Mouse (Mus musculus) stomach, postnatal 0 days (tissue): ENCODE measurements at regions not wholly inside any gene's neighbourhood (a gene's known extent, or its start where the extent isn't known, plus 50 kb on each side); places are given as distances from the start of the nearest gene placed in this dataset.

Experiments used
- CTCF ChIP-seq: IDR thresholded peaks from 2 replicates; pipeline ENCODE4 v1.5.1; 2016; ENCODE audit warnings: antibody characterized with exemption, low read depth, mild to moderate bottlenecking, moderate library complexity
- EP300 ChIP-seq: optimal IDR thresholded peaks from 2 replicates; pipeline ENCODE3; 2016; ENCODE audit warnings: antibody characterized with exemption

DNA sequence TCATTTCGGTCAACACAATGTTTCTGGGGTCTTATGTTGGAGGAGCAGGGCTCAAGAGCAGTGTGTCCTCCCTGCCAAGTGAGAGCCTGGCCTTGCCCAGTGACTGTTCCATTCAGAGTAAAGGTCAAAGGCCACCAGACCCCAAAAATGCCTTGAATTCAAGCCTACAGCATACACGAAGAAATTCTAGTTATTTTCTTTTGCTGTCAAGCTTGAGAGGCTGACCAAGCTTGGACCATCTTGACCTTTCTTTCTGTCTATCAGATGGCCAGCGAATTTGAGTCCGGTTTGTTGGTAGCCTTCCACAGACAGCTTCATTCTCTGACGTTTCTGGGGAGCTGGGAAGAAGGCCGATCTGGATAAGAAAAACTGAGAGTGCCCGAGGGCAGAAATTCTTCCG, 68.1 kb upstream of the Map4k3 start:
- TF ChIP-seq CTCF (no peak), EP300 (no peak)
